Mouse (Mus musculus): ENCODE results near the gene Stk17b. TPM values are rescaled to one million over a fixed set of nuclear protein-coding genes. Genes with fewer than 3 reads are reported as not detected.

Stk17b gene
- 15.0 and 18.2 TPM in 2 replicates for polyA plus RNA-seq (2014; fragmentation: Nextera tagmentation; extraction: Ambion mirVana)

- under 1% methylated on average over 63 of the region's 81 CpGs for WGBS
- Histone ChIP-seq H3K9ac (ENCODE audit: low read depth, low read length) (peak within 1 kb of the TSS; percentile 93), H3K4me2 (peak within 1 kb of the TSS; percentile 86), H3K4me1 (replicated peaks; ENCODE audit: control insufficient read depth, insufficient read depth, low read length) (no peaks in the 10 kb centered on the region; the same call in 1 of the 2 replicates), H3K9me3 (ENCODE audit: control insufficient read depth, low read length) (no peaks in the 10 kb centered on the region), H3K27ac (ENCODE audit: low read depth, low read length) (peak within 1 kb of the TSS; percentile 89), H3K4me3 (ENCODE audit: low read depth, low read length) (peak within 1 kb of the TSS; percentile 91), H3K36me3 (ENCODE audit: control insufficient read depth, insufficient read depth, low read length) (no peaks in the 10 kb centered on the region), H3K27me3 (replicated peaks; ENCODE audit: control insufficient read depth, insufficient read depth, low read length) (no peaks in the 10 kb centered on the region)
- DNase-seq (ENCODE audit: low spot score) (peak; percentile 87), ATAC-seq (replicated peaks; ENCODE audit: low FRiP score) (peak; percentile 97)
These were observed at the start of gene Stk17b for GRCm38 (mm10) chr1:53784721-53785418. Stk17b (minus strand) TSS chr1:53785224.

- ATAC-seq (replicated peaks; ENCODE audit: low FRiP score) (no peak), DNase-seq (ENCODE audit: low spot score) (no peak)
- Histone ChIP-seq H3K27ac (ENCODE audit: low read depth, low read length) (no peak overlapping the region), H3K36me3 (ENCODE audit: control insufficient read depth, insufficient read depth, low read length) (no peaks in the 10 kb centered on the region), H3K4me3 (ENCODE audit: low read depth, low read length) (no peak overlapping the region), H3K27me3 (replicated peaks; ENCODE audit: control insufficient read depth, insufficient read depth, low read length) (no peaks in the 10 kb centered on the region), H3K9ac (ENCODE audit: low read depth, low read length) (no peak overlapping the region), H3K4me1 (replicated peaks; ENCODE audit: control insufficient read depth, insufficient read depth, low read length) (no peaks in the 10 kb centered on the region), H3K4me2 (no peak overlapping the region), H3K9me3 (ENCODE audit: control insufficient read depth, low read length) (no peaks in the 10 kb centered on the region)
- WGBS: 83% methylated on average over 5 of the region's 5 CpGs
These were observed 45.3 kb upstream of the Stk17b start for GRCm38 (mm10) chr1:53830286-53830685.

GRCm38 (mm10) chr1:53829089-53829488 lies 44.1 kb upstream of the Stk17b start:
- H3K27ac ChIP-seq (ENCODE audit: low read depth, low read length): no peak overlapping the region
- no peaks in the 10 kb centered on the region for H3K36me3 ChIP-seq (ENCODE audit: control insufficient read depth, insufficient read depth, low read length)
- no peak overlapping the region for H3K4me2 ChIP-seq
- no peak overlapping the region for H3K4me3 ChIP-seq (ENCODE audit: low read depth, low read length)
- no peak for DNase-seq (ENCODE audit: low spot score)
- WGBS: 76% methylated on average over 9 of the region's 9 CpGs
- no peaks in the 10 kb centered on the region for H3K4me1 ChIP-seq (replicated peaks; ENCODE audit: control insufficient read depth, insufficient read depth, low read length)
- no peak for ATAC-seq (replicated peaks; ENCODE audit: low FRiP score)
- no peaks in the 10 kb centered on the region for H3K27me3 ChIP-seq (replicated peaks; ENCODE audit: control insufficient read depth, insufficient read depth, low read length)
- no peak overlapping the region for H3K9ac ChIP-seq (ENCODE audit: low read depth, low read length)
- no peaks in the 10 kb centered on the region for H3K9me3 ChIP-seq (ENCODE audit: control insufficient read depth, low read length)

GRCm38 (mm10) chr1:53824446-53825337 lies 39.7 kb upstream of the Stk17b start:
- H3K4me3 ChIP-seq (ENCODE audit: low read depth, low read length): no peak overlapping the region
- no peaks in the 10 kb centered on the region for H3K9me3 ChIP-seq (ENCODE audit: control insufficient read depth, low read length)
- no peaks in the 10 kb centered on the region for H3K4me1 ChIP-seq (replicated peaks; ENCODE audit: control insufficient read depth, insufficient read depth, low read length)
- ATAC-seq (replicated peaks; ENCODE audit: low FRiP score) (no peak), DNase-seq (ENCODE audit: low spot score) (no peak)
- no peaks in the 10 kb centered on the region for H3K36me3 ChIP-seq (ENCODE audit: control insufficient read depth, insufficient read depth, low read length)
- no peak overlapping the region for H3K4me2 ChIP-seq
- H3K27ac ChIP-seq (ENCODE audit: low read depth, low read length): no peak overlapping the region
- H3K27me3 ChIP-seq (replicated peaks; ENCODE audit: control insufficient read depth, insufficient read depth, low read length): no peaks in the 10 kb centered on the region
- 79% methylated on average over 9 of the region's 9 CpGs for WGBS
- no peak overlapping the region for H3K9ac ChIP-seq (ENCODE audit: low read depth, low read length)

GRCm38 (mm10) chr1:53823687-53824445 lies 38.8 kb upstream of the Stk17b start:
- Histone ChIP-seq H3K4me1 (replicated peaks; ENCODE audit: control insufficient read depth, insufficient read depth, low read length) (no peaks in the 10 kb centered on the region), H3K27me3 (replicated peaks; ENCODE audit: control insufficient read depth, insufficient read depth, low read length) (no peaks in the 10 kb centered on the region), H3K27ac (ENCODE audit: low read depth, low read length) (no peak overlapping the region), H3K9me3 (ENCODE audit: control insufficient read depth, low read length) (no peaks in the 10 kb centered on the region), H3K36me3 (ENCODE audit: control insufficient read depth, insufficient read depth, low read length) (no peaks in the 10 kb centered on the region), H3K9ac (ENCODE audit: low read depth, low read length) (no peak overlapping the region), H3K4me3 (ENCODE audit: low read depth, low read length) (no peak overlapping the region), H3K4me2 (peak overlapping the region; percentile 48)
- DNase-seq (ENCODE audit: low spot score) (no peak), ATAC-seq (replicated peaks; ENCODE audit: low FRiP score) (no peak)
- 9% methylated on average over 10 of the region's 10 CpGs for WGBS

GRCm38 (mm10) chr1:53821983-53822382 lies 37.0 kb upstream of the Stk17b start:
- no peak overlapping the region for H3K4me2 ChIP-seq
- no peak overlapping the region for H3K4me3 ChIP-seq (ENCODE audit: low read depth, low read length)
- no peaks in the 10 kb centered on the region for H3K9me3 ChIP-seq (ENCODE audit: control insufficient read depth, low read length)
- no peaks in the 10 kb centered on the region for H3K27me3 ChIP-seq (replicated peaks; ENCODE audit: control insufficient read depth, insufficient read depth, low read length)
- H3K9ac ChIP-seq (ENCODE audit: low read depth, low read length): no peak overlapping the region
- no peaks in the 10 kb centered on the region for H3K4me1 ChIP-seq (replicated peaks; ENCODE audit: control insufficient read depth, insufficient read depth, low read length)
- no peak for DNase-seq (ENCODE audit: low spot score)
- no peak for ATAC-seq (replicated peaks; ENCODE audit: low FRiP score)
- H3K27ac ChIP-seq (ENCODE audit: low read depth, low read length): no peak overlapping the region
- H3K36me3 ChIP-seq (ENCODE audit: control insufficient read depth, insufficient read depth, low read length): no peaks in the 10 kb centered on the region

GRCm38 (mm10) chr1:53820041-53820632 lies 35.1 kb upstream of the Stk17b start:
- Histone ChIP-seq H3K4me1 (replicated peaks; ENCODE audit: control insufficient read depth, insufficient read depth, low read length) (no peaks in the 10 kb centered on the region), H3K36me3 (ENCODE audit: control insufficient read depth, insufficient read depth, low read length) (no peaks in the 10 kb centered on the region), H3K9me3 (ENCODE audit: control insufficient read depth, low read length) (no peaks in the 10 kb centered on the region), H3K27me3 (replicated peaks; ENCODE audit: control insufficient read depth, insufficient read depth, low read length) (no peaks in the 10 kb centered on the region), H3K27ac (ENCODE audit: low read depth, low read length) (no peak overlapping the region), H3K4me2 (no peak overlapping the region), H3K9ac (ENCODE audit: low read depth, low read length) (no peak overlapping the region), H3K4me3 (ENCODE audit: low read depth, low read length) (no peak overlapping the region)
- 80% methylated on average over 5 of the region's 5 CpGs for WGBS
- DNase-seq (ENCODE audit: low spot score) (no peak), ATAC-seq (replicated peaks; ENCODE audit: low FRiP score) (no peak)
